Mouse (Mus musculus) brain, embryonic 14.5 days (tissue): ENCODE results near the gene Gm14403. TPM values are rescaled to one million over a fixed set of nuclear protein-coding genes. Genes with fewer than 3 reads are reported as not detected.
"Not testable (repeated sequence)": the region's sequence is repeated elsewhere in the genome, so short reads cannot be mapped to it uniquely, and the experiment has no call there.

Experiments
- DNase-seq: peaks from one replicate; pipeline ENCODE4 v3.0.0-alpha.2; 2011; ENCODE audit warnings: low read depth
- CTCF ChIP-seq: fragments of 200-500 bp; IDR thresholded peaks from 2 replicates; pipeline ENCODE4 v1.5.1; 2012; ENCODE audit warnings: inconsistent platforms, mild to moderate bottlenecking, moderate library complexity, borderline replicate concordance; ENCODE audit not compliant: insufficient read depth, insufficient read length; ENCODE audit errors: extremely low read depth
- POLR2A ChIP-seq: fragments of 200-500 bp; IDR thresholded peaks from 2 replicates; pipeline ENCODE4 v1.6.1; 2012; ENCODE audit warnings: mild to moderate bottlenecking, inconsistent platforms, borderline replicate concordance; ENCODE audit not compliant: poor library complexity, insufficient read depth, insufficient read length, severe bottlenecking; ENCODE audit errors: extremely low read depth
- polyA plus RNA-seq: library from polyadenylated mRNA; depleted of rRNA; stranded (reverse); fragments of >200 nt; gene quantifications from 2 replicates; pipeline ENCODE4 v1.2.3, GENCODE M21; 2012; rRNA removed

The Gm14403 gene
- polyA plus RNA-seq, 1 experiment = 2.4 TPM

- no peak for DNase-seq
- TF ChIP-seq POLR2A = no peak
- no peak for TF ChIP-seq CTCF
Observed at GRCm38 (mm10) chr2:177535876-177536275, 37.9 kb downstream of the Gm14403 start.

GRCm38 (mm10) chr2:177537141-177537540 is 39.1 kb downstream of the Gm14403 start:
- not testable (repeated sequence) for DNase-seq

DNA sequence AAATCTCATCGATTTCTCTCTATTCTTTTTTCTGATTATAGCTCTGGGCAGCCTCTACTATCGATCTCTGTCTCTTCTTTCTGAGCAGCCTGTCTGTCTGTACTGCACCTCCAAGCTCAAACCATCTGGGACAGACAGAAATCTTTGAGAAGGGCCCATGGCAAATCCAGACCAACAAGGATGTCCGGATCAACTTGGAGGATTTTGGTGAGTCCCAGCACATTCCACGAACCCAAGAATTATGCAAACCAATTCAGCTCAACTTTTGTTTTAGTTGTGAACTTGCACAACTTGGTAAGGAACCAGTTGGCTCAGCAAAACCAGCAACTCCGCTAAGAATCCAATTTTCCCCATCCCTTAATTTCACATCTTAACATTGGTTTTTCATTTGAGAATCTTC is 39.7 kb downstream of the Gm14403 start:
- not testable (repeated sequence) for DNase-seq

- not testable (repeated sequence) for DNase-seq
Observed at GRCm38 (mm10) chr2:177555261-177555660, 57.2 kb downstream of the Gm14403 start.

Other genes with a start within 250 kb of the Gm14403 start
- not detected in 2 replicates for gene Gm14409, start 231.2 kb upstream of the Gm14403 start, polyA plus RNA-seq
- 0.19 and 0.33 TPM in 2 replicates for gene Gm14412, start 173.9 kb upstream of the Gm14403 start, polyA plus RNA-seq
- gene Gm14418, start 99.9 kb upstream of the Gm14403 start, polyA plus RNA-seq = 3.6 and 4.7 TPM in 2 replicates
- 8.6 and 8.8 TPM in 2 replicates for gene Zfp970, start 33.5 kb upstream of the Gm14403 start, polyA plus RNA-seq
- not detected in 2 replicates for gene Gm14406, start 80.0 kb downstream of the Gm14403 start, polyA plus RNA-seq